Mouse (Mus musculus): ENCODE results near the gene Gamt. TPM values are rescaled to one million over a fixed set of nuclear protein-coding genes. Genes with fewer than 3 reads are reported as not detected.

Gamt gene
- polyA plus RNA-seq, 1 experiment from 2014 or later: 8.2 TPM

DNA sequence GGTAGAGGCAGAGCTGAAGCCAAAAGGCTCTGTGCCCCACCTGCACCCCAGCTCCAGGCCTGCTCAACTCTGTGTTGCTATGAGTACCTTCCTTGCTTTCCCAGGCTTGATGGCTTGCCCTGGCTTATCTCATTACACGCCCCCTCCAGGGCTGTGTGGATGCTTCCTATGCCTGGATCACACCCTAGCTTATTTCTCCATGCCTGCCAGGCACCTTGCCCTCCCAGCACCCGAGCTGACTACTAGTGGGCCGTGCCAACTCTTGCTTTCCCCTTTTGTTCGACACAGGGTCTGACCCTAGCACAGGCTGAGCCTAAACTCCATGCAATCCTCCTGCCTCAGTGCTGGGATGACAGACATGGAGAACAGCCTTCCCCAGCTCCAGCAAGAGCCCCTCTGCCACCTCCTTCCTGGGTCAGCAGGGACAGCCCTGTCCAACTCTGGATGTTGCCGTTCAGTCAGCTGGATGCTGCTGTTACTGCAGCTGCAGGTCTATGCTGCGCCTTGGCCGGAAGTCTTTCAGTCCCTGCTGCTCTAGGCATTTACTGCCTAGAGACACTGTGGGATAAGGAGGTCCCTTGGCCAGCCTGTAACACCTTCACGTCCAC is 36.8 kb upstream of the Gamt start:
- POLR2A ChIA-PET: no interaction called here
- in situ Hi-C loops (cut with MboI; ENCODE audit: low pct_unique_long_range_greater_than_20kb): no loop called here
- no peaks in the 10 kb centered on the region for H3K27me3 ChIP-seq
- CTCF ChIA-PET: interaction anchor here (0.8 to 1.0 kb wide), 2 partner anchors 19 to 43 kb away, joined by 3 read pairs; no protein-coding TSS in a partner anchor
- DNase-seq (ENCODE audit: low read depth, low spot score): no peak
- no peak for TF ChIP-seq CTCF (IDR thresholded peaks at IDR 0.05)
- no peak for ATAC-seq

DNA sequence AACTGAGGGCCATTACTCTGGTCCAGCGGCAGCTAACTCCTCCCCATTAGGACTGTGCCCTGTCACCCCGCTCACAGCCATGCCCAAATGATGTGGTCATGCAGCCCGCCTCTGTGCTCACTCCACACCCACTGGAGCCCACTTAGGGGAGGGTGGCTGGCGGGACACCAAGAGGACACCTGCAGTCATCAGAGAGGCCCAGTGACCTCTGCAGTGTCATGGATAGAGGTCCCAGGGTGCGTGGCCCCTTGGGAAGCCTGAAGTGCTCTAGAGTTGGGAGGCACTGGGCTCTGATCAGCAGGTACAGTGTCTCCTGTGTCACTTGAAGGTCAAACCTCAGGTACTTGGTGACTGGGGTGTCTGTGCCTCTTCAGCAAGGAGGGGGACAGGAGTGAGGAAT is 36.0 kb upstream of the Gamt start:
- ATAC-seq (no peak), DNase-seq (ENCODE audit: low read depth, low spot score) (no peak)
- ChIA-PET CTCF (interaction anchor here (1.0 kb wide), 1 partner anchor 44 kb away, joined by 3 read pairs; no protein-coding TSS in a partner anchor), POLR2A (no interaction called here)
- TF ChIP-seq CTCF (IDR thresholded peaks at IDR 0.05): no peak
- H3K27me3 ChIP-seq: no peaks in the 10 kb centered on the region
- in situ Hi-C loops (cut with MboI; ENCODE audit: low pct_unique_long_range_greater_than_20kb): no loop called here

DNA sequence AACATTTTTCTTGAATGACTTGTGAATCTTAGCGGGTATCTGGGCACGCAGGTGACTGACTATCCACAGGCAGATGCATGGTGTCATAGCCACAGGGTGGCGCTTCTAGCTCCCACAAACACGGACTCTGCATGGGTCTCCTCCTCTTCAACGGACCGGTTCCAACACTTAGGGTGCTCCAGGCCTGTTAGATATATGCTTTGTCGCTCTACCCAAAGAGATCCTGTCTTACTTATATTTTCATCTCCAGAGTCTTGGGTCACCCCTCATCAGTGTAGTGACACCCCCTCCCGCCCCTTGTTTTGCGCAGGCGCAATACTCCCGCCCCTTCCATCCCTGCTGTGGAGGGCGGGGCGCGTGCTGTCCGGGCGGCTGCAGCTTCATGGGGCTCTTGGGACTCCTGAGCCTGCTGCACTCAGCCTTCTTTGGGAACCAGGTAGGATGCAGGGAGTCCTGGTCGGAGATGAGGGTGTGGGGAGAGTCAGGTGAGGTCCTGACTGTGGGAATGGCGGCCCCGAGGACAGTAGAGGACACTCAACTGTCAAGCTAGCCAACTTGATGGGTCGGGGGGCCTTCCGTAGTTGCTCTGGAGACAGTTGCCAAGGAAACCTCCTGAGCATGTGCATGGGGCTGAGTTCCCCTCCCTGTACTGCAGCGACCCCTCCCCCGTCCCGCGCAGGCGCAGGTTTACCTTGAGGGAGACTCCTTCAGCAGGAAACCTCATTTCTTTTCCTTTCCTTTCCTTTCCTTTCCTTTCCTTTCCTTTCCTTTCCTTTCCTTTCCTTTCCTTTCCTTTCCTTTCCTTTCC is 35.0 kb upstream of the Gamt start, which contains the start of gene Apc2:
Gene Apc2 (plus strand): TSS at position 360 of the 808 bp plus-strand sequence.
- DNase-seq (ENCODE audit: low read depth, low spot score): no peak
- ChIA-PET POLR2A (no interaction called here), CTCF (no interaction called here)
- in situ Hi-C loops (cut with MboI; ENCODE audit: low pct_unique_long_range_greater_than_20kb): no loop called here
- no peak for ATAC-seq
- H3K27me3 ChIP-seq: no peaks in the 10 kb centered on the region
- TF ChIP-seq CTCF (IDR thresholded peaks at IDR 0.05): no peak

DNA sequence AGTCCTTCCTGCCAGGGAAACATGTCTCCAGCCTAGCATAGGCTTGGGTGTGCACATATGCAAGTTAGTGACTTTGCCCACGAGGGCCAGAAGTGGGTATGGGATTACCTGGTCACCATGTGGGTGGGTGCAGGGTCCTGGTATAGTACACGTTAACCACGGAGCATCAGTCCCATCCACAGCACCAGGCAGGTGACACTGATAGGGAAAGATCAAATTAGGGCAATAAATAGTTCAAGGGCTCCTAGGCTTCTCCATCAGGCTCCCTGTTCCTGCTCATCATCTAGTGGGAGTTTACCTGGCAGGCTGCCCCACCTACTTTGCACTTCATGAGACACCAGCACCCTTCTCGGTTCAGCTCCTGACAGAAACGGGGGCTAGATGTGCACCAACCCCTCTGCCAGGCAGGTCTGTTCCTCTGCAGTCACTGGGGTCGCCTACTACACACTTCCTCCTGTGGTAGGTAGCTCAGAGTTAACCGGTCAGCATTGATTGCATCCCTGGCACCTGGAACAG is 34.0 kb upstream of the Gamt start:
- H3K27me3 ChIP-seq: no peaks in the 10 kb centered on the region
- CTCF ChIA-PET: no interaction called here
- ATAC-seq (no peak), DNase-seq (ENCODE audit: low read depth, low spot score) (no peak)
- no peak for TF ChIP-seq CTCF (IDR thresholded peaks at IDR 0.05)
- in situ Hi-C loops (cut with MboI; ENCODE audit: low pct_unique_long_range_greater_than_20kb): no loop called here
- POLR2A ChIA-PET: no interaction called here

DNA sequence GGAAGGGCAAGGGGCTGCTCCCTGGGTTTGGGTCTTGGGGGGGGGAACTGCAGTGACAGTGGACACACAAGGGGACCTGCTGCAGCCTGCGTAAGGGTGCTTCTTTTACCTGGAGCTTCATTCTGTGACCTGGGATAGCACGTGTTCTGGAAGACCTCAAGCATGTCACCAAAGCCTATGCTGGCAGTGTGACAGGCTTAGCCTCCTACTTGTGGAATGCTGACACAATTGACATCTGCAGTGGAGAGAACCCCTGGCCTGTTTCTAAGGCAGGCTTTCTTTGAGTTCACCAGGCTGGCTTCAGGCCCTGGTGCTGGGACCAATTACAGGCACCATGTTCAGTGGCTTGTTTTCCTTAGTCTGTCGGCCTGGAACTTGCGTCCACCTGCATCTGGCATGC is 33.5 kb upstream of the Gamt start:
- CTCF ChIA-PET: no interaction called here
- in situ Hi-C loops (cut with MboI; ENCODE audit: low pct_unique_long_range_greater_than_20kb): no loop called here
- no peaks in the 10 kb centered on the region for H3K27me3 ChIP-seq
- ATAC-seq: no peak
- POLR2A ChIA-PET: no interaction called here
- TF ChIP-seq CTCF (IDR thresholded peaks at IDR 0.05): no peak
- DNase-seq (ENCODE audit: low read depth, low spot score): no peak

DNA sequence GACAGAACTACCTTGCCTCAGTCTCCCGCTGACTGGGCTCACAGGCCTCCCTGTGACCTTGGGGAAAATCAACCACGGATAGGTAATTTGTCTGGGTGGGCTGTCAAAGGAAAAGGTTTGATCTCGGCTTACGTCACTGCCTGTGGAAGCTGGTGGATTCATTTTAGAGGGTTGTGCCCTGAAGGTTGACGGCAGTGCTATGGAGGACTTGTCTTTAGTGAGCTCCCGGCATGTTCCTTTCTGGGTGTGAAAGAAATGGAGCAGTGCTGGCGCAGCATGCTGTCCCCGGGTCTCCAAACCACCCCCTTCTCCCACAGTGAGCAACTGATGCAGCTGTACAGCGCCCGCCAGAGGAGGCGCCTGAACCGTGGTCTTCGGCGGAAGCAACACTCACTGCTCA is 32.5 kb upstream of the Gamt start:
- ChIA-PET POLR2A (interaction anchor here (1.2 kb wide), 1 partner anchor 31 kb away, joined by 3 read pairs; no protein-coding TSS in a partner anchor), CTCF (no interaction called here)
- no peak for TF ChIP-seq CTCF (IDR thresholded peaks at IDR 0.05)
- in situ Hi-C loops (cut with MboI; ENCODE audit: low pct_unique_long_range_greater_than_20kb): no loop called here
- no peak for ATAC-seq
- DNase-seq (ENCODE audit: low read depth, low spot score): no peak
- H3K27me3 ChIP-seq: no peaks in the 10 kb centered on the region

DNA sequence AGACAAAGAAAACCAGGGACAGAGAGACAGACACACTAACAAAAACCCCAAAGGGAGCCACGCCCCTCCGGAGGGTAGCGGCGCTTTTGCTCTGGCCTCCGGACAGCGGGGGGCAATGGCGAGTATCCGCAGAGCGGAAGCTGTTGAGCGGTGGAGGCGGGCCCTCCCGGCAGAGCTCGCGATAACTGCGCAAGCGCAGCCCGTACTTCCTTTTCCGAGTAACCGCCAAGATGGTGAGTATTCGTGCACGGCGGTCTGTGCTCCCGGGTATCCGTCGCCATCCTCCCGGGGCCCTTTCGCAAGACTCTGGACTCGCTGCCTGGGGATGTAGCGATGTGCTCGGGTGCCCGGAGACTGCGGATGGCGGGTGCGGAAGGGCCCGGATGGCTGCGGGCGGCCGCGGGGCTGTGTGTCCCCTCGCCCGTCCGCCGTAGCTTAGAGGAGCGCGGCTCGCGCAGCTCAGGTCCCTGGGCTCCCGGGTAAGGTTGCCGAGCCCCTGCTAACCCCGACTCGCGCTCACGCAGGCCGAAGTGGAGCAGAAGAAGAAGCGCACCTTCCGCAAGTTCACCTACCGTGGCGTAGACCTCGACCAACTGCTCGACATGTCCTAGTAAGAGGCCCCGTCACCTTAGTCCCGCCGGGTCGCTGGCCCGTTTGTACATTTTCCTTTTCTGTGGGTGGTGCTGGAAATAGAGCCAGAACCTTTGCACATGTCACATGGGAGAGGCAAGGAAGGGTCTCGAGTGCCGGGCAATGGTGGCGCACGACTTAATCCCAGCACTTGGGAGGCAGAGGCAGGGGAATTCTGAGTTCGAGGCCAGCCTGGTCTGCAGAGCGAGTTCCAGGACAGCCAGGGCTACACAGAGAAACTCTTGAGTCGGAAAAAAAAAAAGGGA is 31.7 kb upstream of the Gamt start, which contains the start of gene Rps15:
Gene Rps15 (plus strand): TSS at position 203 of the 896 bp plus-strand sequence.
- peak; percentile 59 for DNase-seq (ENCODE audit: low read depth, low spot score)
- POLR2A ChIA-PET: interaction anchor here (1.0 to 1.2 kb wide), 2 partner anchors 30 to 32 kb away, joined by 3 read pairs; no protein-coding TSS in a partner anchor
- in situ Hi-C loops (cut with MboI; ENCODE audit: low pct_unique_long_range_greater_than_20kb): no loop called here
- H3K27me3 ChIP-seq: no peaks in the 10 kb centered on the region
- CTCF ChIA-PET: interaction anchor here (0.9 to 1.4 kb wide), 2 partner anchors 13 to 15 kb away, joined by 3 to 4 read pairs; no protein-coding TSS in a partner anchor
- peak; percentile 74 for ATAC-seq
- no peak for TF ChIP-seq CTCF (IDR thresholded peaks at IDR 0.05)

DNA sequence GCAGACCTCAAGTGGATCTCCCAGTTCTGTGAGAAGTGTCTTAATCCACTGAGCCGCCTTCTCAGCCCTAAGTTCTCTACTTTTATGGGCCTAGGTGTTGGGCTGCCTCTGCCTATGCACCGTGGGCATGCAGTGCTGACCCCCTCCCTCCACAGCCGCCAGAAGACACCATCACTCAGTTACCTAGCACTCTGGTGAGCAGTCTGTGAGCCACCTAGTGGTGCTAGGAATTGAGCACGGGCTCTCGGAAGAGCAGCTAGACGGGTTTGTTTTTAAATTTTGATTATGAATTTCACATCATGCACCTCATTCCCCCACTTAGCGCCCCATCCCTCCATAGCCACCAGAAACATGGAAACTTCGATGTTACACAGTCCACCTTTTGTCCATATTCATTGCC is 27.8 kb upstream of the Gamt start:
- ChIA-PET CTCF (no interaction called here), POLR2A (no interaction called here)
- no peak for TF ChIP-seq CTCF (IDR thresholded peaks at IDR 0.05)
- H3K27me3 ChIP-seq: no peaks in the 10 kb centered on the region
- in situ Hi-C loops (cut with MboI; ENCODE audit: low pct_unique_long_range_greater_than_20kb): no loop called here
- DNase-seq (ENCODE audit: low read depth, low spot score): no peak
- ATAC-seq: no peak

DNA sequence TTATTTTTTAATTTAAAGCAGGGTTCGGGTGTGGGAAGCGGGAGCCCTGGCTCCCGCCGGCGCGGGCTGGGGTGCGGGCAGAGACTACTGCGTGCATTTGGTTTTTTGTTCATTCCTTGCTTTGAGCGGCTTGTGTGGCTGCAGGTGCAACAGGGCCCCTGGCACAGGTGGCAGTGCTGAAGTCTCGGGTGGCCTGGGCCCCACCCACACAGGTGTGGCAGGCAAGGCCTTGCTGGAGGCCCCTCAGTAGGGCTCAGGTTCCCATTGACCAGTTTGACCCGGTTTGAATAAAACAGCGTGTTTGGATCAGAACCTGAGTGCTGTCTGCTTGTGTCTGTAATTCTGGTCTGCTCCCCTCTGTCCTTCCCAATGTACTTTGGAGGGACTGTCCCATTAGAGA is 27.3 kb upstream of the Gamt start:
- ChIA-PET CTCF (no interaction called here), POLR2A (no interaction called here)
- DNase-seq (ENCODE audit: low read depth, low spot score) (no peak), ATAC-seq (no peak)
- H3K27me3 ChIP-seq: no peaks in the 10 kb centered on the region
- in situ Hi-C loops (cut with MboI; ENCODE audit: low pct_unique_long_range_greater_than_20kb): no loop called here
- TF ChIP-seq CTCF (IDR thresholded peaks at IDR 0.05): no peak

Measured in Patski (cell line).